Mouse (Mus musculus) liver, embryonic 16.5 days (tissue): ENCODE measurements around the gene Cpne7. TPM values are rescaled to one million over a fixed set of nuclear protein-coding genes. Genes with fewer than 3 reads are reported as not detected.

Experiments
- ATAC-seq: fragments of 200-750 bp; cut with Nextera tagmentation; 2 replicates; pipeline ENCODE4 v1.8.0; 2017; ENCODE audit warnings: low read depth, mild to moderate bottlenecking, moderate number of reproducible peaks, moderate library complexity
- H3K27ac ChIP-seq: fragments of 300-500 bp; sonication (generic); 2 replicates; pipeline ENCODE4 v1.5.1; 2014; ENCODE audit warnings: mild to moderate bottlenecking, low read length
- H3K27me3 ChIP-seq: fragments of 300-500 bp; sonication (generic); 2 replicates; pipeline ENCODE4 v1.6.1; 2014; ENCODE audit warnings: low read depth, low read length, mixed read lengths; ENCODE audit not compliant: control insufficient read depth, insufficient read depth
- H3K36me3 ChIP-seq: fragments of 300-500 bp; sonication (generic); 2 replicates; pipeline ENCODE4 v1.6.1; 2014; ENCODE audit warnings: mild to moderate bottlenecking; ENCODE audit not compliant: control insufficient read depth, insufficient read depth
- H3K4me1 ChIP-seq: fragments of 300-500 bp; sonication (generic); 2 replicates; pipeline ENCODE4 v1.6.1; 2014; ENCODE audit warnings: low read depth, low read length, mixed read lengths; ENCODE audit not compliant: control insufficient read depth
- H3K4me2 ChIP-seq: fragments of 300-500 bp; sonication (generic); 2 replicates; pipeline ENCODE4 v1.6.1; 2014; ENCODE audit warnings: low read depth, low read length, mixed read lengths
- H3K4me3 ChIP-seq: fragments of 300-500 bp; sonication (generic); 2 replicates; pipeline ENCODE4 v1.5.1; 2014; ENCODE audit warnings: low read depth, mild to moderate bottlenecking, low read length
- H3K9ac ChIP-seq: fragments of 300-500 bp; sonication (generic); 2 replicates; pipeline ENCODE4 v1.6.1; 2014; ENCODE audit warnings: low read depth, low read length
- H3K9me3 ChIP-seq: fragments of 300-500 bp; sonication (generic); replicated peaks from 2 replicates; pipeline ENCODE4 v1.6.1; 2016; ENCODE audit warnings: low read length; ENCODE audit not compliant: control insufficient read depth
- WGBS: fragments of 180-500 bp; shearing (Covaris S2); extraction: QIAGEN DNeasy Blood & Tissue Kit; methylation state at CpG from one replicate; pipeline ENCODE4 v1.1.7; 2014; ENCODE audit not compliant: insufficient replicate concordance; 5-methylcytosine and 5-hydroxymethylcytosine counted together
- polyA plus RNA-seq: library from polyadenylated mRNA; unstranded; fragments of >200 nt; fragmentation: Nextera tagmentation; extraction: Ambion mirVana; gene quantifications from 2 replicates; pipeline ENCODE4 v1.2.1, GENCODE M21; 2015

Gene Cpne7
- polyA plus RNA-seq, 1 experiment from 2014 or later: 0.32 TPM

- H3K27ac ChIP-seq: no peak overlapping the region
- no peak for ATAC-seq
Measured at GRCm38 (mm10) chr8:123145279-123145678, 28.1 kb downstream of the Cpne7 start.

DNA sequence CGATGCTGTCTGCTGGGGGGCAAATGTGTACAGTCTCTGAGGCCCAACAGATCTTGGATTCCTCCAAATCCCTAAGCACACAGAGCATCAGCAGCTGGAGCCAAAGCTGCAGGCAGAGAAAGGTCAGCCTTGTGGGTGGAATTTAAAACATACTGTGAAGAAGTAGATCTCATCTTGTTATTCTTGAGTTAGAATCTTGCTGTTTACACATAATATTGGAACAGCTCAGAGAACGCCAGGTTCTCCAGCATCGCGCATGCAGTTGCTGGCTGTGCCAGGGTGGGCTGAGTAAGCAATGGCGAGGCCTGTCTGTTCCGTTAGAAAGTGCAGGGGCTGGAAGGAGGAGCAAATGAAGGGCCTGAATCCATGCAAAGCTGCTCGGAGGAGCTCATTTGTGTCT is 29.2 kb downstream of the Cpne7 start:
- 75% methylated on average over 7 of the region's 7 CpGs for WGBS
- Histone ChIP-seq H3K4me1 (no peaks in the 10 kb centered on the region), H3K4me2 (no peak overlapping the region), H3K27ac (no peak overlapping the region), H3K9me3 (no peaks in the 10 kb centered on the region), H3K4me3 (no peak overlapping the region), H3K9ac (no peak overlapping the region), H3K27me3 (no peaks in the 10 kb centered on the region; the same call in 1 of the 2 replicates), H3K36me3 (no peaks in the 10 kb centered on the region)
- ATAC-seq: no peak

More at GRCm38 (mm10) chr8:123145279-123145678, 28.1 kb downstream of the Cpne7 start:
- H3K4me1 ChIP-seq: no peaks in the 10 kb centered on the region
- no peaks in the 10 kb centered on the region for H3K36me3 ChIP-seq
- H3K9ac ChIP-seq: no peak overlapping the region
- WGBS: 45% methylated on average over 6 of the region's 6 CpGs
- H3K4me3 ChIP-seq: no peak overlapping the region
- H3K9me3 ChIP-seq: no peaks in the 10 kb centered on the region
- H3K27me3 ChIP-seq: no peaks in the 10 kb centered on the region; the same call in 1 of the 2 replicates
- no peak overlapping the region for H3K4me2 ChIP-seq

GRCm38 (mm10) chr8:123150737-123151171 is 33.6 kb downstream of the Cpne7 start:
- Histone ChIP-seq H3K9me3 (no peaks in the 10 kb centered on the region), H3K4me1 (peaks cover 7% of the 10 kb centered on the region), H3K9ac (no peak overlapping the region), H3K36me3 (no peaks in the 10 kb centered on the region), H3K27me3 (no peaks in the 10 kb centered on the region; the same call in 1 of the 2 replicates), H3K4me3 (no peak overlapping the region), H3K4me2 (no peak overlapping the region), H3K27ac (no peak overlapping the region)
- 34% methylated on average over 9 of the region's 9 CpGs for WGBS
- ATAC-seq: no peak

DNA sequence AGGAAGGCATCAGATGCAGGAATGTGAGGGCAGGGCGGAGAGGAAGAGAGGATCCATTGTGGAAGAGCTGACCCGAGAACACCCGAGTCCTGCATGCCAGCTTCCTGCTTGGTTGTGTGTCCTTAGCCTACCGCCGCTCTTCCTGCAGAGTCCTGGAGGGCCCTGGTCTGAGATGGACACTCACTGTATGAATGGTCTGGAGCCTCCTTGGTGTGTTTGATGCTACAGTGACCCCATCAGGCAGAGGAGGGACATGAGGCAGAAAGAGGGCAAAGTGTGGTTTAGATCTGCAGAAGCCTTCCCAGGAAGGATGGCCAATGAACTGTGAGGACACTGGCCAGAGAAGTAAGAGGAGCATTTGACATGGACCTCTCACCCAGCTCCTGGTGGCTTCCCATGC is 38.0 kb downstream of the Cpne7 start:
- Histone ChIP-seq H3K4me1 (peaks cover 30% of the 10 kb centered on the region), H3K9me3 (no peaks in the 10 kb centered on the region), H3K27me3 (no peaks in the 10 kb centered on the region; the same call in 1 of the 2 replicates), H3K4me3 (no peak overlapping the region), H3K36me3 (no peaks in the 10 kb centered on the region), H3K9ac (no peak overlapping the region), H3K4me2 (no peak overlapping the region), H3K27ac (peak overlapping the region; percentile 46; the same call in 1 of the 2 replicates)
- 61% methylated on average over 5 of the region's 5 CpGs for WGBS
- ATAC-seq: no peak

- peak overlapping the region; percentile 47 for H3K4me2 ChIP-seq
- 0 out of 2 replicates have a peak overlapping the region, but pooled peaks have one; percentile 16 for H3K4me3 ChIP-seq
- 32% methylated on average over 9 of the region's 9 CpGs for WGBS
- H3K4me1 ChIP-seq: peaks cover 30% of the 10 kb centered on the region
- peak; percentile 95 for ATAC-seq
- no peaks in the 10 kb centered on the region for H3K9me3 ChIP-seq
- peak overlapping the region; percentile 49; the same call in 1 of the 2 replicates for H3K27ac ChIP-seq
- H3K9ac ChIP-seq: peak overlapping the region; percentile 44
- H3K27me3 ChIP-seq: no peaks in the 10 kb centered on the region; the same call in 1 of the 2 replicates
- no peaks in the 10 kb centered on the region for H3K36me3 ChIP-seq
Measured at GRCm38 (mm10) chr8:123156070-123156773, 39.0 kb downstream of the Cpne7 start.

- H3K27me3 ChIP-seq: no peaks in the 10 kb centered on the region; the same call in 1 of the 2 replicates
- H3K9ac ChIP-seq: no peak within 1 kb of the TSS
- WGBS: 31% methylated on average over 13 of the region's 13 CpGs
- H3K4me3 ChIP-seq: no peak within 1 kb of the TSS
- H3K9me3 ChIP-seq: no peaks in the 10 kb centered on the region
- no peak for ATAC-seq
- H3K27ac ChIP-seq: no peak within 1 kb of the TSS
- H3K4me1 ChIP-seq: peaks cover 30% of the 10 kb centered on the region
- H3K36me3 ChIP-seq: no peaks in the 10 kb centered on the region
- no peak within 1 kb of the TSS for H3K4me2 ChIP-seq
Measured at GRCm38 (mm10) chr8:123157888-123158465, 40.8 kb downstream of the Cpne7 start, which contains the start of gene Sult5a1. TSS of gene Sult5a1 (minus strand) at chr8:123158315.

- no peak overlapping the region for H3K4me3 ChIP-seq
- peak overlapping the region; percentile 43; the same call in 1 of the 2 replicates for H3K27ac ChIP-seq
- H3K9ac ChIP-seq: no peak overlapping the region
- no peaks in the 10 kb centered on the region for H3K36me3 ChIP-seq
- ATAC-seq: peak; percentile 71
- no peaks in the 10 kb centered on the region for H3K4me1 ChIP-seq
- H3K4me2 ChIP-seq: no peak overlapping the region
- no peaks in the 10 kb centered on the region for H3K27me3 ChIP-seq
- H3K9me3 ChIP-seq: peaks cover 2% of the 10 kb centered on the region; the same call in 1 of the 2 replicates
- WGBS: 52% methylated on average over 3 of the region's 3 CpGs
Measured at GRCm38 (mm10) chr8:123181391-123181790, 64.2 kb downstream of the Cpne7 start.
